Mouse (Mus musculus) midbrain, postnatal 0 days (tissue): Measurements from ENCODE around the gene Olfr1294. TPM values are rescaled to one million over a fixed set of nuclear protein-coding genes. Genes with fewer than 3 reads are reported as not detected.

Experiments
- ATAC-seq: fragments of 200-750 bp; cut with Nextera tagmentation; 2 replicates; pipeline ENCODE4 v1.8.0; 2017; ENCODE audit warnings: moderate number of reproducible peaks, mild to moderate bottlenecking, moderate TSS enrichment, moderate library complexity; ENCODE audit not compliant: low FRiP score
- DNase-seq: peaks from one replicate; pipeline ENCODE4 v3.0.0-alpha.2; 2015; ENCODE audit warnings: low spot score
- H3K27ac ChIP-seq: fragments of 300-500 bp; sonication (generic); 2 replicates; pipeline ENCODE4 v1.5.1; 2014; ENCODE audit warnings: low read depth, mild to moderate bottlenecking, low read length, mixed read lengths
- H3K27me3 ChIP-seq: fragments of 300-500 bp; sonication (generic); 2 replicates; pipeline ENCODE4 v1.6.1; 2014; ENCODE audit warnings: low read length, control low read depth, mixed read lengths; ENCODE audit not compliant: insufficient read depth
- H3K36me3 ChIP-seq: fragments of 300-500 bp; sonication (generic); 2 replicates; pipeline ENCODE4 v1.6.1; 2014; ENCODE audit warnings: low read length, control low read depth, mixed read lengths; ENCODE audit not compliant: insufficient read depth
- H3K4me1 ChIP-seq: fragments of 300-500 bp; sonication (generic); 2 replicates; pipeline ENCODE4 v1.6.1; 2014; ENCODE audit warnings: mild to moderate bottlenecking, control low read depth, antibody characterized with exemption, low read length, mixed read lengths; ENCODE audit not compliant: insufficient read depth
- H3K4me2 ChIP-seq: fragments of 300-500 bp; sonication (generic); 2 replicates; pipeline ENCODE4 v1.6.1; 2014; ENCODE audit warnings: low read depth, mild to moderate bottlenecking, low read length, mixed read lengths; ENCODE audit not compliant: poor library complexity, severe bottlenecking
- H3K4me3 ChIP-seq: fragments of 300-500 bp; sonication (generic); 2 replicates; pipeline ENCODE4 v1.5.1; 2014; ENCODE audit warnings: low read depth, mild to moderate bottlenecking, low read length, moderate library complexity
- H3K9ac ChIP-seq: fragments of 300-500 bp; sonication (generic); replicated peaks from 2 replicates; pipeline ENCODE4 v1.6.1; 2014; ENCODE audit warnings: mild to moderate bottlenecking, low read length, moderate library complexity, mixed read lengths; ENCODE audit not compliant: poor library complexity, severe bottlenecking
- H3K9me3 ChIP-seq: fragments of 300-500 bp; sonication (generic); 2 replicates; pipeline ENCODE4 v1.6.1; 2016; ENCODE audit warnings: low read length, control low read depth
- CTCF ChIP-seq: IDR thresholded peaks from 2 replicates; pipeline ENCODE4 v1.5.1; 2016; ENCODE audit warnings: antibody characterized with exemption, mild to moderate bottlenecking
- WGBS: fragments of 180-500 bp; shearing (Covaris S2); extraction: QIAGEN DNeasy Blood & Tissue Kit; methylation state at CpG from one replicate; pipeline ENCODE4 v1.1.7; 2014; 5-methylcytosine and 5-hydroxymethylcytosine counted together
- polyA plus RNA-seq: library from polyadenylated mRNA; unstranded; fragments of >200 nt; fragmentation: Nextera tagmentation; extraction: Ambion mirVana; gene quantifications from 2 replicates; pipeline ENCODE4 v1.2.1, GENCODE M21; 2015
- total RNA-seq: library from RNA; depleted of rRNA; stranded (reverse); fragments of >200 nt; gene quantifications from 2 replicates; pipeline ENCODE4 v1.2.3, GENCODE M21; 2014; rRNA removed

Olfr1294 gene
- total RNA-seq, result not detected in 2 replicates
- not detected in 2 replicates for polyA plus RNA-seq

DNA sequence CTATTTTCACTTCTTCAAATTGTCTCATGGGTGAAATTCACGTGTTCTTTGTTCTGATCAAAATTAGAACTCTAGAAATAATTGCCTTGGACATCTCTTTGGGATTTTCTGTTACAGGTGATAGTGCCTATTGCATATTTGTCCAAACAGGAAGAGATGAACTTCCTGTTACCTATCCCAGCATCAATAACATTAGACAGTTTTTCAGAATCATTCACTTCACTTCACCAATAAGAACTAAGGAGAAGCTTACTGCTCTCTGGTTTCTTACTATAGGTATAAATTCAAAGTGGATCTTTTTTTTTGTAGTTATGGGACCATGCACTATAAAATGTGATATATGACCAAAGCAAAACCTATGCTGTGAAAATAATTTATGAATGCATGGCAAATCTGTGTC lies at the start of gene Olfr1294:
Gene Olfr1294, minus strand, starts transcription at position 101 of the 400 bp plus-strand sequence.
- Histone ChIP-seq H3K9me3 (no peaks in the 10 kb centered on the region), H3K9ac (no peak within 1 kb of the TSS), H3K36me3 (no peaks in the 10 kb centered on the region), H3K27ac (no peak within 1 kb of the TSS), H3K4me2 (no peak within 1 kb of the TSS), H3K27me3 (no peaks in the 10 kb centered on the region), H3K4me1 (no peaks in the 10 kb centered on the region), H3K4me3 (no peak within 1 kb of the TSS)
- ATAC-seq, result no peak
- DNase-seq, result no peak
- WGBS, result 45% methylated on average over 1 of the region's 1 CpGs
- TF ChIP-seq CTCF, result no peak

DNA sequence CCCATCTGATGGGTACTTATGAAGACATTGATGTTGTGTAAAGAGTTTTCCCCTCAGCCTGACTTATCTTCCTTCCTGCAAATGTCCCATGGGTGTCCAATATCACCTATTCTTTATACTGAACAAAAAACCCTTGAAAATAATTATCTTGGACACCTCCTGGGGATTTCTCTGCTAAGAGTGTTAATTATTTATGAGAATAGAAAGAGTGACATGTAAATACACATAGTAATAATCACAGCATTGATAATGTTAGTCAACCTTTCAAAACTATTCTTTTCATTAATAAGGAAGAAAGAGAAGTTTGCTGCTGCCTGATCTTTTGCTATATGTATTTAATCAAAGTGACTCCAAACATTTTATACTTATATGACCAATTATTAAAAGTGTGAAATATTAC lies 29.5 kb upstream of the Olfr1294 start, which contains the start of gene Olfr1295:
Gene Olfr1295, minus strand, starts transcription at position 101 of the 400 bp plus-strand sequence.
- TF ChIP-seq CTCF, result no peak
- H3K27me3 ChIP-seq, result no peaks in the 10 kb centered on the region
- ATAC-seq (no peak), DNase-seq (no peak)
- H3K27ac ChIP-seq, result no peak within 1 kb of the TSS
- no peak within 1 kb of the TSS for H3K9ac ChIP-seq
- no peaks in the 10 kb centered on the region for H3K4me1 ChIP-seq
- H3K4me3 ChIP-seq, result no peak within 1 kb of the TSS
- H3K36me3 ChIP-seq, result no peaks in the 10 kb centered on the region
- no peak within 1 kb of the TSS for H3K4me2 ChIP-seq
- H3K9me3 ChIP-seq, result no peaks in the 10 kb centered on the region

DNA sequence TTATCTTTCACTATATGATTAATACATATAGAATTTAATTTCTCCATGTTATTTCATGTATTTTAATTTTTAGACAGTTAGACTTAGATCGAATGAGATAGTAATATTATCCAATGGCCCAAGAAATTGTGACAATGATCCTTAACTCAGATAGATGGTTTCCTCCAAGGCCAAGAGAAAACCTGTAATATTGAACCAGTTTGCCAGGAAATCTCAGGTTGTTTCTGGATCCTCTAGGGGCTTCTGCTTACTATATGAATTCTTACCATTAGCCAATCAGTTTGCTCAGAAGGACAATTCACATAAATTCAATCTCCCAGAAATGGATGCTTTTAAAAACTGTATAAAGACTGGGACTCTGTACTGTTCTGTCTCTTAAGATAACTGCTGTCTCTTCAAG lies 15.2 kb downstream of the Olfr1294 start, which contains the start of gene Olfr1293-ps:
Gene Olfr1293-ps, plus strand, starts transcription at position 301 of the 400 bp plus-strand sequence.
- Histone ChIP-seq H3K4me2 (no peak within 1 kb of the TSS), H3K4me1 (no peaks in the 10 kb centered on the region), H3K27ac (no peak within 1 kb of the TSS), H3K9me3 (no peaks in the 10 kb centered on the region), H3K9ac (no peak within 1 kb of the TSS), H3K36me3 (no peaks in the 10 kb centered on the region), H3K27me3 (no peaks in the 10 kb centered on the region), H3K4me3 (no peak within 1 kb of the TSS)
- ATAC-seq (no peak), DNase-seq (no peak)
- no peak for TF ChIP-seq CTCF
- 95% methylated on average over 1 of the region's 1 CpGs for WGBS

DNA sequence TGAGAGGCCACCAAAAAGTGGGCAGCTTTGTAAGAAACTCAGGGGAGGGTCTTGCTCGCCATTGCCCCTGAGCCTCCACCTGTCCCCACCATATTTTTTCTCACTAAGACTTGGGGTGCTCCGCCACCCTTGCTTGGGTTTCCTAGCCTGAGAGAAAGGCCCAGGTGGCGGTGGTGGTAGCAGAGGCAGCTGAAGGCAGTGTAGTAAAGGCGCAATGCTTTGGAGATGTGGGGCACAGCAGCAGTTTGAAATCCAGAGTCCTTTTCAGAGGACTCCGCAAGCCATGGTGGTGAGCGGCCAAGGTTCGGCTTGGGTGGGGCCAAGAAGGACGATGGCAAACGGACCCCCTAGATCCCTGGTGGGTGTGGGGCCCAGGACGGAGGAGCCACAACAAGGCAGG lies 22.6 kb downstream of the Olfr1294 start:
- no peaks in the 10 kb centered on the region for H3K27me3 ChIP-seq
- H3K4me1 ChIP-seq, result no peaks in the 10 kb centered on the region
- 91% methylated on average over 10 of the region's 10 CpGs for WGBS
- H3K9me3 ChIP-seq, result no peaks in the 10 kb centered on the region
- TF ChIP-seq CTCF, result no peak
- DNase-seq (no peak), ATAC-seq (no peak)
- H3K36me3 ChIP-seq, result no peaks in the 10 kb centered on the region
- H3K4me2 ChIP-seq, result no peak overlapping the region
- no peak overlapping the region for H3K9ac ChIP-seq
- H3K4me3 ChIP-seq, result no peak overlapping the region
- no peak overlapping the region for H3K27ac ChIP-seq

DNA sequence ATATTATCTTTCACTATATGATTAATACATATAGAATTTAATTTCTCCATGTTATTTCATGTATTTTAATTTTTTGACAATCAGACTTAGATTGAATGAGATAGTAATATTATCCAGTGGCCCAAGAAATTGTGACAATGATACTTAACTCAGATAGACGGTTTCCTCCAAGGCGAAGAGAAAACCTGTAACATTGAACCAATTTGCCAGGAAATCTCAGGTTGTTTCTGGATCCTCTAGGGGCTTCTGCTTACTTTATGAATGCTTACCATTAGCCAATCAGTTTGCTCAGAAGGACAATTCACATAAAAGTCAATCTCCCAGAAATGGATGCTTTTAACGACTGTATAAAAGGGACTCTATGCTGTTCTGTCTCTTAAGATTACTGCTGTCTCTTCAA lies 43.2 kb downstream of the Olfr1294 start, which contains the start of gene Olfr1291-ps1:
Gene Olfr1291-ps1, plus strand, starts transcription at position 301 of the 400 bp plus-strand sequence.
- H3K4me2 ChIP-seq, result no peak within 1 kb of the TSS
- H3K27ac ChIP-seq, result no peak within 1 kb of the TSS
- no peaks in the 10 kb centered on the region for H3K27me3 ChIP-seq
- H3K36me3 ChIP-seq, result no peaks in the 10 kb centered on the region
- no peak for DNase-seq
- 91% methylated on average over 3 of the region's 3 CpGs for WGBS
- no peaks in the 10 kb centered on the region for H3K9me3 ChIP-seq
- no peaks in the 10 kb centered on the region for H3K4me1 ChIP-seq
- no peak for TF ChIP-seq CTCF
- H3K9ac ChIP-seq, result no peak within 1 kb of the TSS
- ATAC-seq, result no peak
- no peak within 1 kb of the TSS for H3K4me3 ChIP-seq

DNA sequence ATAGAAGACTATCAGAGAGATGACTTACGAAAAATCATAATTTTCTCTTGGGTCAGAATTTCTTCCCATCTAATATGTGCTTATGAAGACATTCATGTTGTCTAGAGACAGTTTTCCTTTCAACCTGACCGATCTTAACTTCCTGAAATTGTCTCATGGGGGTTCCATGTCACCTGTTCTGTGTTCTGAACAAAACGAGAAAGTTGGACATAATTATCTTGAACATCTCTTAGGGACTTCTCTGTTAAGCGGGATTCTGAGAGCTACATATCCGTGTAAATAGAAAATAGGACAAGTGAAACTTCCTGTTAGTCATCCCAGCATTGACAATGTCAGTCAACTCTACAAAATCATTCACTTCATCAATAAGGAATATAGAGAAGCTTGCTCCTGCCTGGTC lies 46.4 kb downstream of the Olfr1294 start, which contains the start of gene Olfr1290:
Gene Olfr1290, minus strand, starts transcription at position 101 of the 400 bp plus-strand sequence.
- Histone ChIP-seq H3K4me1 (no peaks in the 10 kb centered on the region), H3K4me2 (no peak within 1 kb of the TSS), H3K9ac (no peak within 1 kb of the TSS), H3K9me3 (no peaks in the 10 kb centered on the region), H3K4me3 (no peak within 1 kb of the TSS), H3K36me3 (no peaks in the 10 kb centered on the region), H3K27ac (no peak within 1 kb of the TSS), H3K27me3 (no peaks in the 10 kb centered on the region)
- WGBS, result 80% methylated on average over 5 of the region's 5 CpGs
- no peak for ATAC-seq
- DNase-seq, result no peak
- no peak for TF ChIP-seq CTCF

Other genes starting within 250 kb of the Olfr1294 start
- not detected in 2 replicates for gene Olfr1279, start 239.7 kb downstream of the Olfr1294 start, total RNA-seq
- gene Olfr1279, start 239.7 kb downstream of the Olfr1294 start, polyA plus RNA-seq, result not detected in 2 replicates
- gene Olfr1280, start 226.3 kb downstream of the Olfr1294 start, total RNA-seq, result not detected in 2 replicates
- not detected in 2 replicates for gene Olfr1280, start 226.3 kb downstream of the Olfr1294 start, polyA plus RNA-seq
- not detected in 2 replicates for gene Olfr1281, start 213.8 kb downstream of the Olfr1294 start, total RNA-seq
- gene Olfr1281, start 213.8 kb downstream of the Olfr1294 start, polyA plus RNA-seq, result not detected in 2 replicates
- not detected in 2 replicates for gene Olfr1282, start 204.2 kb downstream of the Olfr1294 start, total RNA-seq
- not detected in 2 replicates for gene Olfr1282, start 204.2 kb downstream of the Olfr1294 start, polyA plus RNA-seq
- gene Olfr1283, start 173.5 kb downstream of the Olfr1294 start, total RNA-seq, result not detected in 2 replicates
- not detected in 2 replicates for gene Olfr1283, start 173.5 kb downstream of the Olfr1294 start, polyA plus RNA-seq
- gene Olfr1284, start 164.8 kb downstream of the Olfr1294 start, total RNA-seq, result not detected in 2 replicates
- not detected in 2 replicates for gene Olfr1284, start 164.8 kb downstream of the Olfr1294 start, polyA plus RNA-seq
- gene Olfr1286, start 117.2 kb downstream of the Olfr1294 start, total RNA-seq, result not detected in 2 replicates
- not detected in 2 replicates for gene Olfr1286, start 117.2 kb downstream of the Olfr1294 start, polyA plus RNA-seq
- gene Olfr1287, start 91.1 kb downstream of the Olfr1294 start, total RNA-seq, result not detected in 2 replicates
- gene Olfr1287, start 91.1 kb downstream of the Olfr1294 start, polyA plus RNA-seq, result not detected in 2 replicates
- not detected in 2 replicates for gene Olfr1288, start 66.2 kb downstream of the Olfr1294 start, total RNA-seq
- not detected in 2 replicates for gene Olfr1288, start 66.2 kb downstream of the Olfr1294 start, polyA plus RNA-seq
- gene Olfr1289, start 59.5 kb downstream of the Olfr1294 start, total RNA-seq, result not detected in 2 replicates
- gene Olfr1289, start 59.5 kb downstream of the Olfr1294 start, polyA plus RNA-seq, result not detected in 2 replicates
- not detected in 2 replicates for gene Olfr1290, start 46.5 kb downstream of the Olfr1294 start, total RNA-seq
- not detected in 2 replicates for gene Olfr1290, start 46.5 kb downstream of the Olfr1294 start, polyA plus RNA-seq
- gene Olfr1291-ps1, start 43.1 kb downstream of the Olfr1294 start, total RNA-seq, result not detected in 2 replicates
- gene Olfr1291-ps1, start 43.1 kb downstream of the Olfr1294 start, polyA plus RNA-seq, result not detected in 2 replicates
- gene Olfr1293-ps, start 15.1 kb downstream of the Olfr1294 start, total RNA-seq, result not detected in 2 replicates
- gene Olfr1293-ps, start 15.1 kb downstream of the Olfr1294 start, polyA plus RNA-seq, result not detected in 2 replicates
- gene Olfr1295, start 29.4 kb upstream of the Olfr1294 start, total RNA-seq, result not detected in 2 replicates
- not detected in 2 replicates for gene Olfr1295, start 29.4 kb upstream of the Olfr1294 start, polyA plus RNA-seq
- not detected in 2 replicates for gene Olfr1297, start 86.2 kb upstream of the Olfr1294 start, total RNA-seq
- gene Olfr1297, start 86.2 kb upstream of the Olfr1294 start, polyA plus RNA-seq, result not detected in 2 replicates
- not detected in 2 replicates for gene Olfr1298, start 108.9 kb upstream of the Olfr1294 start, total RNA-seq
- gene Olfr1298, start 108.9 kb upstream of the Olfr1294 start, polyA plus RNA-seq, result not detected in 2 replicates
- not detected in 2 replicates for gene Olfr1299, start 121.1 kb upstream of the Olfr1294 start, total RNA-seq
- not detected in 2 replicates for gene Olfr1299, start 121.1 kb upstream of the Olfr1294 start, polyA plus RNA-seq
- gene Olfr1301, start 210.7 kb upstream of the Olfr1294 start, total RNA-seq, result not detected in 2 replicates
- gene Olfr1301, start 210.7 kb upstream of the Olfr1294 start, polyA plus RNA-seq, result not detected in 2 replicates
- gene Olfr1302, start 237.1 kb upstream of the Olfr1294 start, total RNA-seq, result not detected in 2 replicates
- gene Olfr1302, start 237.1 kb upstream of the Olfr1294 start, polyA plus RNA-seq, result not detected in 2 replicates